Mouse (Mus musculus) ovary, postnatal 36 days (tissue): ENCODE measurements around the gene Wnk2.
"Not testable (repeated sequence)": the region's sequence is repeated elsewhere in the genome, so short reads cannot be mapped to it uniquely, and the experiment has no call there.

Experiments used
- DNase-seq: peaks from one replicate; pipeline ENCODE4 v3.0.0; 2022; ENCODE audit warnings: low spot score, mixed read lengths

Wnk2 gene

GRCm38 (mm10) chr13:49093471-49093891 is 54.3 kb downstream of the Wnk2 start:
- no peak for DNase-seq

GRCm38 (mm10) chr13:49092596-49092995 is 55.2 kb downstream of the Wnk2 start:
- DNase-seq: no peak

- DNase-seq: no peak
Measured at GRCm38 (mm10) chr13:49090176-49090575, 57.6 kb downstream of the Wnk2 start.

- no peak for DNase-seq
Measured at GRCm38 (mm10) chr13:49088874-49089273, 58.9 kb downstream of the Wnk2 start.

GRCm38 (mm10) chr13:49087420-49087819 is 60.4 kb downstream of the Wnk2 start:
- DNase-seq: no peak

- DNase-seq: no peak
Measured at GRCm38 (mm10) chr13:49086431-49086830, 61.4 kb downstream of the Wnk2 start.

GRCm38 (mm10) chr13:49085211-49085610 is 62.6 kb downstream of the Wnk2 start:
- DNase-seq: no peak

- no peak for DNase-seq
Measured at GRCm38 (mm10) chr13:49084781-49085180, 63.0 kb downstream of the Wnk2 start.

- DNase-seq: no peak
Measured at GRCm38 (mm10) chr13:49083941-49084340, 63.9 kb downstream of the Wnk2 start.

GRCm38 (mm10) chr13:49082151-49082879 is 65.5 kb downstream of the Wnk2 start:
- DNase-seq: no peak

GRCm38 (mm10) chr13:49076196-49076595 is 71.6 kb downstream of the Wnk2 start:
- DNase-seq: no peak

GRCm38 (mm10) chr13:49075377-49075776 is 72.4 kb downstream of the Wnk2 start:
- DNase-seq: no peak

GRCm38 (mm10) chr13:49073295-49073694 is 74.5 kb downstream of the Wnk2 start:
- no peak for DNase-seq

- no peak for DNase-seq
Measured at GRCm38 (mm10) chr13:49071861-49072260, 76.0 kb downstream of the Wnk2 start.

GRCm38 (mm10) chr13:49069979-49070378 is 77.8 kb downstream of the Wnk2 start:
- no peak for DNase-seq

GRCm38 (mm10) chr13:49069393-49069792 is 78.4 kb downstream of the Wnk2 start:
- DNase-seq: no peak

GRCm38 (mm10) chr13:49064257-49064656 is 83.6 kb downstream of the Wnk2 start:
- no peak for DNase-seq

GRCm38 (mm10) chr13:49060456-49060855 is 87.4 kb downstream of the Wnk2 start:
- DNase-seq: no peak

GRCm38 (mm10) chr13:49058528-49058927 is 89.3 kb downstream of the Wnk2 start:
- DNase-seq: peak; percentile 40

GRCm38 (mm10) chr13:49056304-49056703 is 91.5 kb downstream of the Wnk2 start:
- no peak for DNase-seq

- not testable (repeated sequence) for DNase-seq
Measured at GRCm38 (mm10) chr13:49054753-49055152, 93.1 kb downstream of the Wnk2 start.

- DNase-seq: no peak
Measured at GRCm38 (mm10) chr13:49053333-49053732, 94.5 kb downstream of the Wnk2 start.

GRCm38 (mm10) chr13:49052512-49052911 is 95.3 kb downstream of the Wnk2 start:
- no peak for DNase-seq

GRCm38 (mm10) chr13:49047393-49047792 is 100.4 kb downstream of the Wnk2 start:
- no peak for DNase-seq
